Mouse (Mus musculus) heart, embryonic 14.5 days (tissue): ENCODE measurements at regions not wholly inside any gene's neighbourhood (a gene's known extent, or its start where the extent isn't known, plus 50 kb on each side); places are given as distances from the start of the nearest gene placed in this dataset.

Source experiments
- ATAC-seq: fragments of 200-750 bp; cut with Nextera tagmentation; 2 replicates; pipeline ENCODE4 v1.8.0; 2017; ENCODE audit warnings: low read depth, moderate TSS enrichment; ENCODE audit not compliant: insufficient number of reproducible peaks, insufficient read depth, low FRiP score
- H3K27ac ChIP-seq, 2 experiments: fragments of 200-500 bp in 1 of 2; fragments of 300-500 bp in 1 of 2; sonication (generic) in 1 of 2; replicated peaks in 1 of 2; 2 replicates each; pipeline ENCODE4 v1.5.1; 2012 to 2014; ENCODE audit warnings: low read depth in 2 of 2, low read length in 2 of 2, control low read depth in 1 of 2, mild to moderate bottlenecking in 1 of 2, mixed read lengths in 1 of 2; ENCODE audit not compliant: control insufficient read depth in 1 of 2, insufficient read depth in 1 of 2
- H3K27me3 ChIP-seq: fragments of 300-500 bp; sonication (generic); 2 replicates; pipeline ENCODE4 v1.6.1; 2014; ENCODE audit warnings: mild to moderate bottlenecking, low read length, control low read depth; ENCODE audit not compliant: control insufficient read depth, insufficient read depth
- H3K36me3 ChIP-seq: fragments of 300-500 bp; sonication (generic); 2 replicates; pipeline ENCODE4 v1.6.1; 2014; ENCODE audit warnings: mild to moderate bottlenecking, control low read depth, low read length, mixed read lengths; ENCODE audit not compliant: control insufficient read depth, insufficient read depth
- H3K4me1 ChIP-seq, 2 experiments: fragments of 200-500 bp in 1 of 2; fragments of 300-500 bp in 1 of 2; sonication (generic) in 1 of 2; 2 replicates each; pipeline ENCODE4 v1.6.1; 2012 to 2014; ENCODE audit warnings: low read length in 2 of 2, control low read depth in 1 of 2, mixed read lengths in 1 of 2; ENCODE audit not compliant: control insufficient read depth in 2 of 2, insufficient read depth in 2 of 2
- H3K4me2 ChIP-seq: fragments of 300-500 bp; sonication (generic); 2 replicates; pipeline ENCODE4 v1.6.1; 2014; ENCODE audit warnings: mild to moderate bottlenecking, low read length
- H3K4me3 ChIP-seq, 2 experiments: fragments of 200-500 bp in 1 of 2; fragments of 300-500 bp in 1 of 2; sonication (generic) in 1 of 2; 2 replicates each; pipeline ENCODE4 v1.5.1; 2012 to 2014; ENCODE audit warnings: low read length in 2 of 2, mild to moderate bottlenecking in 2 of 2, control low read depth in 1 of 2, low read depth in 1 of 2, moderate library complexity in 1 of 2; ENCODE audit not compliant: control insufficient read depth in 1 of 2, insufficient read depth in 1 of 2
- H3K9ac ChIP-seq: fragments of 300-500 bp; sonication (generic); 2 replicates; pipeline ENCODE4 v1.6.1; 2014; ENCODE audit warnings: mild to moderate bottlenecking, low read length
- H3K9me3 ChIP-seq: fragments of 300-500 bp; sonication (generic); 2 replicates; pipeline ENCODE4 v1.6.1; 2016; ENCODE audit warnings: low read length, control low read depth; ENCODE audit not compliant: control insufficient read depth
- WGBS: fragments of 180-500 bp; shearing (Covaris S2); extraction: QIAGEN DNeasy Blood & Tissue Kit; methylation state at CpG from one replicate; pipeline ENCODE4 v1.1.7; 2014; 5-methylcytosine and 5-hydroxymethylcytosine counted together

DNA sequence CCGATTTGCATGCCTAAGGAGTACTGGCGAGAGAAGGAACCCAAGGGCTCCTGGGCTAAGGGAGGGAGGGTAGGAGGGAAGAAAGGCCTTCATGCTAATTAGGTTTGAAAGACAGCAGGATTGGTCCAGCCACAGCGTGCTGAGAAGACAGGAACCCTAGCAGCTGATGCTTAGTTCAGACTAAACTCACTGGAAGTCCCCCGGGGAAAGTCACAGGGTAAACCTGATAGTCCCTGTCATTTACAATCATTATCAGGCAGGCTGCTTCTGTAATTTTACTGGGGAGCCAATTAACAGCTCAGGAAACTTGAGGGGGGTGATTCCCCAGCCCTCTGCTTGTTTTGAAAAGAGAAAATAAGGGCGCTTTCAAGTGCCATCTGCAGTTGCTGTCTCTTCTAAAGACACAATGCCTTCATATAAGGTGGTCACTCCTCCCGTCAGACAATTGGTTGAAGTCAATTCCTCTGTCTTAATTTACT is 135.9 kb downstream of the Gm45692 start:
- 17% methylated on average over 6 of the region's 6 CpGs for WGBS
- H3K4me1 ChIP-seq: no peaks in the 10 kb centered on the region
- H3K9me3 ChIP-seq: peaks cover 7% of the 10 kb centered on the region
- no peak overlapping the region for H3K27ac ChIP-seq
- no peak overlapping the region for H3K9ac ChIP-seq
- H3K27me3 ChIP-seq: no peaks in the 10 kb centered on the region
- H3K4me3 ChIP-seq: no peak overlapping the region
- no peak overlapping the region for H3K4me2 ChIP-seq
- no peaks in the 10 kb centered on the region for H3K36me3 ChIP-seq
- no peak for ATAC-seq

DNA sequence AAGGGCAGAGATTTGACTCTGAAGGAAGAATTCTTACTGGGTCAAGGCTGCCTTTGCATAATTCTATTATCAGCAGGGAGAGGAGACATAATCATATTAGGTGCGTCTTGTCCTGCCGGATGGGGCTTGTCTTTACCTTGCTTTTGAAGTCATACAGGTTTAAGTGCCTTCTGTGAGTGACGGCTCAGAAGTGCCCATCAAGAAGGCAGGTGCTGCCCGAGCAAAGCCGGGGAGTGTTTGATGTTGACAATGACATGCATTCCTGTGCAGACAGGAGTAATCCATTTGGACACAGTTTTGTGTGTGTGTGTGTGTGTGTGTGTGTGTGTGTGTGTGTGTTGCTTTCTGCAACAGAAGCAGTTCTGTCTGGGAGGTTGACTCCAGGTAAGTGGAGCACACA is 141.0 kb downstream of the Gm45692 start:
- no peaks in the 10 kb centered on the region for H3K9me3 ChIP-seq
- H3K36me3 ChIP-seq: no peaks in the 10 kb centered on the region
- no peak overlapping the region for H3K27ac ChIP-seq
- 35% methylated on average over 5 of the region's 5 CpGs for WGBS
- H3K4me1 ChIP-seq: no peaks in the 10 kb centered on the region
- no peak overlapping the region for H3K4me3 ChIP-seq
- H3K9ac ChIP-seq: no peak overlapping the region
- H3K27me3 ChIP-seq: 0 out of 2 replicates have a peak, but pooled peaks cover 5% of the 10 kb centered on the region
- ATAC-seq: no peak
- H3K4me2 ChIP-seq: no peak overlapping the region

- Histone ChIP-seq H3K4me1 (no peaks in the 10 kb centered on the region), H3K36me3 (no peaks in the 10 kb centered on the region), H3K27me3 (0 out of 2 replicates have a peak, but pooled peaks cover 5% of the 10 kb centered on the region), H3K9ac (no peak overlapping the region), H3K4me2 (no peak overlapping the region), H3K4me3 (no peak overlapping the region), H3K9me3 (no peaks in the 10 kb centered on the region), H3K27ac (no peak overlapping the region)
- no peak for ATAC-seq
- WGBS: 72% methylated on average over 10 of the region's 10 CpGs
Observed at GRCm38 (mm10) chr8:26262536-26262935, 143.2 kb downstream of the Gm45692 start.

GRCm38 (mm10) chr8:26264869-26265321 is 145.6 kb downstream of the Gm45692 start:
- H3K4me2 ChIP-seq: no peak overlapping the region
- no peak overlapping the region for H3K9ac ChIP-seq
- H3K9me3 ChIP-seq: no peaks in the 10 kb centered on the region
- H3K4me1 ChIP-seq: no peaks in the 10 kb centered on the region
- H3K4me3 ChIP-seq: no peak overlapping the region
- no peaks in the 10 kb centered on the region for H3K36me3 ChIP-seq
- WGBS: 58% methylated on average over 11 of the region's 11 CpGs
- H3K27ac ChIP-seq: no peak overlapping the region
- ATAC-seq: no peak
- H3K27me3 ChIP-seq: peaks cover 5% of the 10 kb centered on the region; the same call in 1 of the 2 replicates

GRCm38 (mm10) chr8:26265366-26265765 is 146.0 kb downstream of the Gm45692 start:
- Histone ChIP-seq H3K9me3 (no peaks in the 10 kb centered on the region), H3K27ac (no peak overlapping the region), H3K4me2 (no peak overlapping the region), H3K4me3 (no peak overlapping the region), H3K4me1 (no peaks in the 10 kb centered on the region), H3K36me3 (no peaks in the 10 kb centered on the region), H3K9ac (no peak overlapping the region), H3K27me3 (peaks cover 5% of the 10 kb centered on the region; the same call in 1 of the 2 replicates)
- no peak for ATAC-seq
- WGBS: 45% methylated on average over 8 of the region's 8 CpGs

DNA sequence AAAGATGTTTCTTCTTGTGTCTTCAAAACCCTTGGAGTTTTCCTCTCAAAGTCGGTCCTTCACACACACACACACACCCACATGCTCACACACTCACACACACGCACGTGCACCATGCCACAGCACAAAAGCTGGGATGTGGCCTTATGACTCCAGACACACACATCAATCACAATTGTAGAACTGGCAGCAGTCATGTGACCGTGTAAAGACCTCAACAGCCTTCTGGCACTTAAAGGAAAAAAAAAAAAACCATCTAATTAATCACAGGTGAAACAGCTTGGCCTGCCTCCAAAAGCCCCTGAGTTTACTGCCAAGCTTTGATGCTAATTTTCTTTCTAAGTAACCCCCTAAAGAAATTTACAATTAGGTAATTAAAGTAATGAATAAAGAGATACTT is 147.1 kb downstream of the Gm45692 start:
- Histone ChIP-seq H3K27ac (no peak overlapping the region), H3K9me3 (no peaks in the 10 kb centered on the region), H3K9ac (no peak overlapping the region), H3K4me1 (no peaks in the 10 kb centered on the region), H3K4me3 (no peak overlapping the region), H3K36me3 (no peaks in the 10 kb centered on the region), H3K4me2 (no peak overlapping the region), H3K27me3 (peaks cover 9% of the 10 kb centered on the region)
- ATAC-seq: no peak
- 62% methylated on average over 4 of the region's 4 CpGs for WGBS

- Histone ChIP-seq H3K27ac (no peak overlapping the region), H3K4me3 (no peak overlapping the region), H3K4me1 (peaks cover under 1 to 1% of the 10 kb centered on the region in 2 experiments; a peak in 2 of 4 replicates), H3K9ac (no peak overlapping the region), H3K27me3 (peaks cover 14% of the 10 kb centered on the region), H3K36me3 (no peaks in the 10 kb centered on the region), H3K4me2 (no peak overlapping the region), H3K9me3 (no peaks in the 10 kb centered on the region)
- no peak for ATAC-seq
- WGBS: 79% methylated on average over 4 of the region's 4 CpGs
Observed at GRCm38 (mm10) chr8:26267569-26267968, 148.2 kb downstream of the Gm45692 start.

DNA sequence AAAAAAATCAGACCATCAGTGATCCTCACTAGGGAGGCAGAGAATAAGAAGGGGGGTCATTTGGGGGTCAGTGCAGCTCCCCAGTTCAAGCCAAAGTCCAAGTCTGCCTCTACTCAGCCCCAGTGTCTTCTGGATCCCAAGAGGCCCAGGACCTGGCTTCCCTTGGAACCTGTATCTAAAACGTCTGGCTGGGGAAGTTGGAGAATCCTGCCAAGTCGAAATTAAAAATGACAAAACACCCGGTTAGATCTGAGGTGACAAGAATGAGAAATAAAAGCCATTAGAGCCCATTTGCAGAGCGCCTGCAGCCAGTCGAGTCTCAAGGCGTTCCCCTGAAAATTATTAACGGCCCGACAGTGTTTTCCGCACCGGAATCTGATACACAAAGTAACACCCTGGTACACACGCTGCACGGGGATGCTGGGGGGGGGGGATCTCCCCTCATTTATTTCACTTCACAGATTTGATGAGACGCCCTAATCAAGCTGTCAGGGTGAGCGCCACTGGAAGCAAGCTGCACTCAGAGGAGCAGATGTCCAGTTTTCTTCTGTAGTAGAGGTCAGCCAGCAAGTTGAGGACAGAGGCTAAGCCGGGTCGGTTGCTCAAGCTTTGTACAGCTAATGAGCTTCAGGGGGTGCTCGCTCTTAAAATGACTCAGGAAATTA is 149.5 kb downstream of the Gm45692 start:
- Histone ChIP-seq H3K4me1 (peaks cover 4 to 6% of the 10 kb centered on the region in 2 experiments; a peak in 2 of 4 replicates), H3K36me3 (no peaks in the 10 kb centered on the region), H3K27me3 (peaks cover 15% of the 10 kb centered on the region), H3K27ac (no peak overlapping the region), H3K4me3 (no peak overlapping the region), H3K9me3 (no peaks in the 10 kb centered on the region), H3K9ac (no peak overlapping the region), H3K4me2 (no peak overlapping the region)
- 80% methylated on average over 17 of the region's 17 CpGs for WGBS
- no peak for ATAC-seq
